Comparison of ENCODE assay signal across 18 mouse cellular contexts in genomic region chr10:84335441-84335840, GRCm38 (mm10).
DNase-seq lines count a peak whose midpoint lies in the region; TF ChIP-seq lines count a peak whose summit lies in the region.
"Had no signal": no experiment of that assay in that cellular context is flagged by ENCODE, and none has a peak within 500 bp of the region (broad histone marks: within the 10 kb centered on the region; RNA-seq: fewer than 3 reads in every experiment).

No protein-coding gene starts in this region.

- H3K27me3 ChIP-seq in myocyte (ENCODE audit: control insufficient read depth, insufficient read depth, insufficient read length) = no peaks in the 10 kb centered on the region
- H3K27me3 ChIP-seq: embryonic facial prominence, embryonic 13.5 days; hindbrain, embryonic 15.5 days; limb, embryonic 12.5 days; midbrain, embryonic 15.5 days; neural tube, embryonic 13.5 days had no signal

- no peaks in the 10 kb centered on the region for H3K36me3 ChIP-seq in myocyte (ENCODE audit: control insufficient read depth, insufficient read depth)
- H3K36me3 ChIP-seq: embryonic facial prominence, embryonic 13.5 days; hindbrain, embryonic 15.5 days; limb, embryonic 12.5 days; midbrain, embryonic 15.5 days; neural tube, embryonic 13.5 days had no signal

- H3K79me2 ChIP-seq in myocyte (ENCODE audit: control insufficient read depth, insufficient read depth) = no peaks in the 10 kb centered on the region

- TF ChIP-seq CTCF in lung, adult 2 months (IDR thresholded peaks at IDR 0.05; ENCODE audit: insufficient read depth, low read length) = no peak

- H3K4me2 ChIP-seq in myocyte (ENCODE audit: low read depth) = no peak overlapping the region
- H3K4me2 ChIP-seq: embryonic facial prominence, embryonic 13.5 days; hindbrain, embryonic 15.5 days; limb, embryonic 12.5 days; lung, embryonic 14.5 days; midbrain, embryonic 15.5 days; neural tube, embryonic 13.5 days had no signal

- TF ChIP-seq POLR2A in lung, adult 2 months (IDR thresholded peaks at IDR 0.05; ENCODE audit: borderline replicate concordance, extremely low read depth, low read depth, low read length) = no peak
- no peak for TF ChIP-seq POLR2A in myocyte (IDR thresholded peaks at IDR 0.05; ENCODE audit: insufficient read length, low read depth)

- DNase-seq in heart, adult 11 months = peak; percentile 97
- no peak for DNase-seq in heart, postnatal 4 days
- peak; percentile 32 to 53 for DNase-seq in lung, adult 18-20 months
- DNase-seq in lung, adult 2 months = no peak
- peak; percentile 52 for DNase-seq in fibroblast of lung, adult 2 months (ENCODE audit: low read depth)
- DNase-seq in right cerebral cortex, postnatal 36 days (ENCODE audit: low spot score in 2 of 2) = no peak
- DNase-seq in right cerebral cortex, adult 18-20 months = no peak
- DNase-seq: cerebellum, postnatal 25 days; gastrocnemius, postnatal 36 days; kidney, adult 9 months; lung, embryonic 14.5 days; thymus, adult 2 months had no signal

- H3K4me3 ChIP-seq in lung, adult 2 months (replicated peaks; ENCODE audit: extremely low read depth, low read depth, low read length) = no peak overlapping the region
- no peak overlapping the region for H3K4me3 ChIP-seq in myocyte
- H3K4me3 ChIP-seq: embryonic facial prominence, embryonic 13.5 days; hindbrain, embryonic 15.5 days; limb, embryonic 12.5 days; midbrain, embryonic 15.5 days; neural tube, embryonic 13.5 days had no signal

- WGBS in lung, adult 2 months = 51% methylated on average over 4 of the region's 4 CpGs

- H3ac ChIP-seq in myocyte (ENCODE audit: control insufficient read depth, insufficient read length) = no peak overlapping the region

- H3K4me1 ChIP-seq in lung, adult 2 months (ENCODE audit: control insufficient read depth, insufficient read depth, low read length) = peaks cover 9% of the 10 kb centered on the region
- H3K4me1 ChIP-seq: embryonic facial prominence, embryonic 13.5 days; hindbrain, embryonic 15.5 days; limb, embryonic 12.5 days; midbrain, embryonic 15.5 days; neural tube, embryonic 13.5 days had no signal

TF ChIP-seq in myocyte, 11 proteins besides CTCF, POLR2A, EP300 and RAD21:
- peak; percentile 17; the same call in 1 of the 2 replicates for TF ChIP-seq CEBPB (IDR thresholded peaks at IDR 0.05; ENCODE audit: insufficient read depth, poor library complexity, severe bottlenecking)
- TF ChIP-seq POLR2AphosphoS2 (IDR thresholded peaks at IDR 0.05; ENCODE audit: insufficient read length, low read depth) = no peak

Comparison
In these comparisons a context has a peak if more than half of its experiments do, and no peak if none do; other contexts are left out.
1. DNase-seq: peak in heart, adult 11 months (single experiment), lung, adult 18-20 months (2 of 2) and fibroblast of lung, adult 2 months (single experiment); none in heart, postnatal 4 days (single experiment), lung, adult 2 months (single experiment), right cerebral cortex, postnatal 36 days (0 of 2) and right cerebral cortex, adult 18-20 months (single experiment).